Mouse (Mus musculus) liver, adult 2 months (tissue): ENCODE measurements around the gene Pnrc2. TPM values are rescaled to one million over a fixed set of nuclear protein-coding genes. Genes with fewer than 3 reads are reported as not detected.

ENCODE experiments used
- DNase-seq: peaks from one replicate; pipeline ENCODE4 v3.0.0-alpha.2; 2011; ENCODE audit warnings: low read depth, low spot score; ENCODE audit errors: extremely low read depth
- H3K27ac ChIP-seq: fragments of 200-500 bp; replicated peaks from 2 replicates; pipeline ENCODE4 v1.5.1; 2012; ENCODE audit warnings: low read depth, mild to moderate bottlenecking, control low read depth, inconsistent platforms, low read length; ENCODE audit not compliant: insufficient read depth
- H3K27me3 ChIP-seq: fragments of 200-500 bp; 2 replicates; pipeline ENCODE4 v1.6.1; 2012; ENCODE audit warnings: mild to moderate bottlenecking, moderate library complexity, low read length, inconsistent platforms; ENCODE audit not compliant: control insufficient read depth, insufficient read depth
- H3K36me3 ChIP-seq: fragments of 200-500 bp; 2 replicates; pipeline ENCODE4 v1.6.1; 2012; ENCODE audit warnings: low read length, inconsistent platforms; ENCODE audit not compliant: control insufficient read depth, insufficient read depth
- H3K4me1 ChIP-seq: fragments of 200-500 bp; 2 replicates; pipeline ENCODE4 v1.6.1; 2011; ENCODE audit warnings: low read length; ENCODE audit not compliant: control insufficient read depth, insufficient read depth
- H3K4me3 ChIP-seq: fragments of 200-500 bp; 2 replicates; pipeline ENCODE4 v1.5.1; 2011; ENCODE audit warnings: low read depth, mild to moderate bottlenecking, control low read depth, low read length, moderate library complexity; ENCODE audit not compliant: insufficient read depth
- H3K79me2 ChIP-seq: fragments of 200-500 bp; 2 replicates; pipeline ENCODE4 v1.6.1; 2012; ENCODE audit warnings: inconsistent platforms, mild to moderate bottlenecking, low read length, moderate library complexity; ENCODE audit not compliant: control insufficient read depth, insufficient read depth
- H3K9ac ChIP-seq: fragments of 200-500 bp; 2 replicates; pipeline ENCODE4 v1.6.1; 2012; ENCODE audit warnings: low read depth, mild to moderate bottlenecking, control low read depth, inconsistent platforms, low read length
- CTCF ChIP-seq: fragments of 200-500 bp; IDR thresholded peaks from 2 replicates; pipeline ENCODE4 v1.5.1; 2011; ENCODE audit warnings: low read depth, low read length, control low read depth
- POLR2A ChIP-seq: fragments of 200-500 bp; IDR thresholded peaks from 2 replicates; pipeline ENCODE4 v1.6.1; 2011; ENCODE audit warnings: low read length, control low read depth; ENCODE audit not compliant: insufficient read depth; ENCODE audit errors: extremely low read depth
- WGBS: fragments of 180-500 bp; shearing (Covaris S2); methylation state at CpG from one replicate; pipeline ENCODE4 v1.1.7; 2018; 5-methylcytosine and 5-hydroxymethylcytosine counted together
- polyA plus RNA-seq: library from polyadenylated mRNA; depleted of rRNA; stranded (reverse); fragments of >200 nt; gene quantifications from 2 replicates; pipeline ENCODE4 v1.2.3, GENCODE M21; 2012
- total RNA-seq: library from RNA; depleted of rRNA; stranded (reverse); fragments of >200 nt; gene quantifications from 2 replicates; pipeline ENCODE4 v1.2.3, GENCODE M21; 2014

The Pnrc2 gene
- total and polyA plus RNA-seq, 2 experiments = 6.7 to 56.5 TPM

DNA sequence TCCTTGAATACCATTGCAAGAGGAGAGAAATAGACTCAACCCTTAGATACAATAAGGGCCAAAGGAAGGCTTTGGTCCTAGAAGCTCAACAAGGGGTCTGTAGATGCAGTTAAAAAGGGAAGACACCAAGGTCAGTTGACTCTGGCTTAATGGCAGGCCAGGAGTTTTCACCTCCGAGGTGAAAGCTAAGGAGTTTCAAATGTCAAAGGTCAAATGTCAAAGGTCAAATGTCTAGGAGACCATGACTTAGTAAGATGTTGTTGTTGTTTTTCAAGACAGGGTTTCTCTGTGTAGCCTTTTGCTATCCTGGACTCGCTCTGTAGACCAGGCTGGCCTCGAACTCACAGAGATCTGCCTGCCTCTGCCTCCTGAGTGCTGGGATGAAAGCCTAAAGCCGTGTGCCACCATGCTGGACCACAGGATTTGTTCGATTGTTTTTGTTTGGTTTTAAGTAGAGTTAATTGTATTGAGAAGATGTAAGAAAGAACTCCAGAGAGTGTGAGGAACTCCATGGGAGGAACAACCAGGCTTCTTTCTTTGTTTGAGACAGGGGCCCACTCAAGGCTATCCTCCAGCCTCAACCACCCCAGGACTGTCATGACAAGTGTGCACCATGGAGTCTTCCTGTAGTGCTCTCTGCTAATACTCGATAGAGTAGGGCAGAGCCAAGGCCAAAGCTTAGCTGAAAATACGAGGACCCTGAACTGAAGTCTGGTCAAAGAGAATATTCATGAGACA, 15.7 kb upstream of the Pnrc2 start:
- H3K4me1 ChIP-seq = no peaks in the 10 kb centered on the region
- H3K36me3 ChIP-seq = no peaks in the 10 kb centered on the region
- 79% methylated on average over 7 of the region's 7 CpGs for WGBS
- H3K27me3 ChIP-seq = no peaks in the 10 kb centered on the region
- no peak overlapping the region for H3K9ac ChIP-seq
- no peak overlapping the region for H3K4me3 ChIP-seq
- TF ChIP-seq POLR2A (no peak), CTCF (no peak)
- no peak overlapping the region for H3K27ac ChIP-seq
- no peaks in the 10 kb centered on the region for H3K79me2 ChIP-seq
- no peak for DNase-seq

DNA sequence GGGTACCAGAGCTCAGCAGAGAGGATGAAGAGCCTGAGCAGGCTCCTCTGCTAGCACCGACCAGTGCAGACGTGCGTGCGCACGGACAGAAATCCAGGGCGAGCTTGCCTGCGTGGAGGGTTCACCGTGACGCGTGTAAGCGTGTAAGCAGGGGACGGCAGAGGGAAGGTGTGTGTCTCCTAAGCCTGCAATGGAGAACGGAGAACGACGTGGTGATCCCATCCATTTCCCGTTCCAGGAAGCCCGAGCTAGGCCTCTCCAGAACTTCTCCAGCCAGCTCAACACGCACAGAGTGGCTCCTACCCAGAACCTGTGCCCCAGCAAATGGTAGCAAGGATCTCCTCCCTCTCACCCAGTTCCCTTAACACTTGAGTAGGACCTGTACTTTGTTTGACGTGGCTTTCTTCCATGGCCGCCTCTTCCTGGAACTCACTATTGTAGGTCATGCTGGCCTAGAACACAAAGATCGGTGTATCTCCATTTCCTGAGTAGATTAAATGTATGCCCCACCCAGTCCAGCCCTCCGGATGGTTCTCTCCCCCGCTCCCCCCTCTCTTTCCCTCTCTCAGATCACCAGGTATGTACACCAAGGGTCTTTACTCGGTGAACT, 14.9 kb upstream of the Pnrc2 start:
- peaks cover 4% of the 10 kb centered on the region; the same call in 1 of the 2 replicates for H3K4me1 ChIP-seq
- TF ChIP-seq CTCF (no peak), POLR2A (no peak)
- no peaks in the 10 kb centered on the region for H3K79me2 ChIP-seq
- no peaks in the 10 kb centered on the region for H3K27me3 ChIP-seq
- H3K9ac ChIP-seq = no peak overlapping the region
- no peak overlapping the region for H3K27ac ChIP-seq
- no peaks in the 10 kb centered on the region for H3K36me3 ChIP-seq
- no peak overlapping the region for H3K4me3 ChIP-seq
- DNase-seq = peak; percentile 47
- 86% methylated on average over 24 of the region's 24 CpGs for WGBS

DNA sequence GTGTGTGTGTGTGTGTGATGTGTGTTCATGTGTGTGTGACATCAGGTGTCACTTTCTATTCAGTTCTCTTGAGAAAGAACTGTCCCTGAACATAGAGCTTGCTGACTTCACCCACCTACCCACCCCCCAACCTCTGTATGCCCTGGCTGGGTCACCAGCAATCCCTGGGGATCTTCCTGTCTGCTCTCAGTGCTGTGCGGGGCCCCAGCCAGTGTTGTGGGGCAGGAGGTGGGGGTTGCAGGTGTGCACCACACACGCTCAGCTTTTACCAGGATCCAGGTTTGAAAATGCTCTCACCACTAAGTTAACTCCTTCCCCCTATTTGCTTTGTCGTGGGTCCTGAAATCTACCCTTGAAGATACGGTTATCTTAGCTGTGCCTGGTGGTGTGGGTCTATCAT, 12.5 kb upstream of the Pnrc2 start:
- H3K4me3 ChIP-seq = no peak overlapping the region
- 86% methylated on average over 4 of the region's 4 CpGs for WGBS
- no peak for TF ChIP-seq POLR2A

DNA sequence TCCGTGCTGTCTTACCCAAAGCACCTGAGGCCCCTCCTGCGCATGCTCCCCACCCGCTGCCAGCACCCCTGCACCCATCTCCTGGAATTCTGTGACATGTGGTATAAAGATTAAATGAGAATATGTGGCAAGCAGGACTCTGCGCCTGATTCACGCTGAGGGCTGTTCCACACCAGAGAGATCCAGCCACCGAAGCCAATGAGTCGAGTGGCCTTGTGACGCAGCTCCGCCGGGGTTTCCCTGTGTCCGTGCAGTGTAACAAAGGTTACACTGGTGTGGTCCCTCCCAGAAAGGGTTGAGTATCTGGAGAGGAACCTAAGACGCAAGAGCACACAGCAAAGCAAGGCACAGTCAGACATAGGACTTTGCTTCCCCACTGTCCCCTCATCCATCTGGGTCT, 12.0 kb upstream of the Pnrc2 start:
- Histone ChIP-seq H3K27ac (no peak overlapping the region), H3K4me3 (no peak overlapping the region), H3K4me1 (peaks cover 7% of the 10 kb centered on the region), H3K9ac (no peak overlapping the region), H3K27me3 (no peaks in the 10 kb centered on the region), H3K79me2 (no peaks in the 10 kb centered on the region), H3K36me3 (no peaks in the 10 kb centered on the region)
- WGBS = 85% methylated on average over 12 of the region's 12 CpGs
- DNase-seq = no peak
- TF ChIP-seq CTCF (no peak), POLR2A (no peak)

More for the DNA sequence above, 12.5 kb upstream of the Pnrc2 start:
- Histone ChIP-seq H3K9ac (no peak overlapping the region), H3K36me3 (no peaks in the 10 kb centered on the region), H3K4me1 (peaks cover 7% of the 10 kb centered on the region), H3K79me2 (no peaks in the 10 kb centered on the region), H3K27ac (no peak overlapping the region), H3K27me3 (no peaks in the 10 kb centered on the region)
- DNase-seq = no peak

DNA sequence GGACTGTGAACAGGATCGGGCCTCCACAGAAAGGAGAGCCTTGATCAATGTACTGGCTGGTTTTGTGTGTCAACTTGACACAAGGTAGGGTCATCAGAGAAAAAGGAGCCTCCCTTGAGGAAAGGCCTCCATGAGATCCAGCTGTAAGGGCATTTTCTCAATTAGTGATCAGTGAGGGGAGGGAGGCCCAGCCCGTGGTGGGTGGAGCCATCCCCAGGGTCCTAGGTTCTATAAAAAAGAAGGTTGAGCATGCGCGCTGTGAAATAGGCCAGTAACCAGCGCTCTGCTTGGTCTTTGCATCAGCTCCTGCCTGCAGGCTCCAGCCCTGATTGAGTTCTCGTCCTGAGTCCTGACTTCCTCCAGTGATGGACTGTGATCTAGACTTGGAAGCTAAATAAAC, 10.9 kb upstream of the Pnrc2 start:
- DNase-seq = no peak
- TF ChIP-seq CTCF = no peak
- TF ChIP-seq POLR2A = no peak
- Histone ChIP-seq H3K36me3 (no peaks in the 10 kb centered on the region), H3K79me2 (no peaks in the 10 kb centered on the region), H3K4me3 (no peak overlapping the region), H3K4me1 (peaks cover 7% of the 10 kb centered on the region), H3K9ac (no peak overlapping the region), H3K27ac (no peak overlapping the region), H3K27me3 (no peaks in the 10 kb centered on the region)
- 87% methylated on average over 6 of the region's 6 CpGs for WGBS
